Mouse (Mus musculus) lung, postnatal 0 days (tissue): ENCODE results near the gene Cyth3. TPM values are rescaled to one million over a fixed set of nuclear protein-coding genes. Genes with fewer than 3 reads are reported as not detected.

ENCODE experiments used
- ATAC-seq: fragments of 200-750 bp; cut with Nextera tagmentation; 2 replicates; pipeline ENCODE4 v1.8.0; 2017; ENCODE audit warnings: moderate library complexity
- DNase-seq: peaks from one replicate; pipeline ENCODE4 v3.0.0-alpha.2; 2016; ENCODE audit warnings: low spot score
- H3K27ac ChIP-seq: fragments of 300-500 bp; sonication (generic); 2 replicates; pipeline ENCODE4 v1.5.1; 2014; ENCODE audit warnings: antibody characterized with exemption, mild to moderate bottlenecking, low read length, mixed read lengths
- H3K27me3 ChIP-seq: fragments of 300-500 bp; sonication (generic); replicated peaks from 2 replicates; pipeline ENCODE4 v1.6.1; 2014; ENCODE audit warnings: low read length, mixed read lengths; ENCODE audit not compliant: insufficient read depth
- H3K36me3 ChIP-seq: fragments of 300-500 bp; sonication (generic); 2 replicates; pipeline ENCODE4 v1.6.1; 2014; ENCODE audit warnings: low read length, mixed read lengths; ENCODE audit not compliant: insufficient read depth
- H3K4me1 ChIP-seq: fragments of 300-500 bp; sonication (generic); 2 replicates; pipeline ENCODE4 v1.6.1; 2014; ENCODE audit warnings: antibody characterized with exemption, low read depth, low read length, mixed read lengths; ENCODE audit not compliant: insufficient read depth
- H3K4me2 ChIP-seq: fragments of 300-500 bp; sonication (generic); replicated peaks from 2 replicates; pipeline ENCODE4 v1.6.1; 2014; ENCODE audit warnings: low read depth, mild to moderate bottlenecking, low read length, moderate library complexity, mixed read lengths
- H3K4me3 ChIP-seq: fragments of 300-500 bp; sonication (generic); 2 replicates; pipeline ENCODE4 v1.5.1; 2014; ENCODE audit warnings: low read depth, low read length
- H3K9ac ChIP-seq: fragments of 300-500 bp; sonication (generic); replicated peaks from 2 replicates; pipeline ENCODE4 v1.6.1; 2014; ENCODE audit warnings: low read depth, mild to moderate bottlenecking
- H3K9me3 ChIP-seq: fragments of 300-500 bp; sonication (generic); 2 replicates; pipeline ENCODE4 v1.6.1; 2016; ENCODE audit warnings: low read length, mixed read lengths
- CTCF ChIP-seq: IDR thresholded peaks from 2 replicates; pipeline ENCODE4 v1.5.1; 2016; ENCODE audit warnings: antibody characterized with exemption, mild to moderate bottlenecking
- EP300 ChIP-seq: IDR thresholded peaks from 2 replicates; pipeline ENCODE4 v1.6.1; 2016; ENCODE audit warnings: antibody characterized with exemption, mild to moderate bottlenecking, control low read depth
- WGBS: fragments of 180-500 bp; shearing (Covaris S2); extraction: QIAGEN DNeasy Blood & Tissue Kit; methylation state at CpG from one replicate; pipeline ENCODE4 v1.1.7; 2014; 5-methylcytosine and 5-hydroxymethylcytosine counted together
- polyA plus RNA-seq: library from polyadenylated mRNA; unstranded; fragments of >200 nt; fragmentation: Nextera tagmentation; extraction: Ambion mirVana; gene quantifications from 2 replicates; pipeline ENCODE4 v1.2.1, GENCODE M21; 2015

Gene Cyth3
- polyA plus RNA-seq, 1 experiment from 2014 or later: 96.6 TPM

- DNase-seq (no peak), ATAC-seq (no peak)
- WGBS: 66% methylated on average over 3 of the region's 3 CpGs
- H3K4me2 ChIP-seq: peak overlapping the region; percentile 76
- H3K36me3 ChIP-seq: no peaks in the 10 kb centered on the region
- H3K4me3 ChIP-seq: peak overlapping the region; percentile 89
- no peaks in the 10 kb centered on the region for H3K9me3 ChIP-seq
- H3K27me3 ChIP-seq: no peaks in the 10 kb centered on the region
- H3K9ac ChIP-seq: no peak overlapping the region
- TF ChIP-seq CTCF (no peak), EP300 (no peak)
- peak overlapping the region; percentile 93; the same call in 1 of the 2 replicates for H3K27ac ChIP-seq
- H3K4me1 ChIP-seq: peaks cover 8% of the 10 kb centered on the region; the same call in 1 of the 2 replicates
These were observed 2.2 kb downstream of the Cyth3 start for GRCm38 (mm10) chr5:143624449-143624848.

- Histone ChIP-seq H3K4me1 (peaks cover 8% of the 10 kb centered on the region; the same call in 1 of the 2 replicates), H3K27me3 (no peaks in the 10 kb centered on the region), H3K4me2 (peak overlapping the region; percentile 46), H3K9me3 (no peaks in the 10 kb centered on the region), H3K36me3 (no peaks in the 10 kb centered on the region), H3K27ac (peak overlapping the region; percentile 88), H3K9ac (no peak overlapping the region), H3K4me3 (peak overlapping the region; percentile 20; the same call in 1 of the 2 replicates)
- 0 out of 2 replicates have a peak, but pooled peaks have one; percentile 3 for TF ChIP-seq CTCF
- peak; percentile 97 for TF ChIP-seq EP300
- ATAC-seq (peak; percentile 77), DNase-seq (peak; percentile 93)
- WGBS: 34% methylated on average over 12 of the region's 12 CpGs
These were observed 3.2 kb downstream of the Cyth3 start for GRCm38 (mm10) chr5:143625497-143625896.

GRCm38 (mm10) chr5:143625940-143626588 lies 3.8 kb downstream of the Cyth3 start:
- peak overlapping the region; percentile 20 for H3K4me3 ChIP-seq
- H3K9me3 ChIP-seq: no peaks in the 10 kb centered on the region
- no peak for TF ChIP-seq EP300
- TF ChIP-seq CTCF: no peak
- H3K27ac ChIP-seq: peak overlapping the region; percentile 88
- no peaks in the 10 kb centered on the region for H3K27me3 ChIP-seq
- H3K9ac ChIP-seq: peak overlapping the region; percentile 20
- H3K36me3 ChIP-seq: no peaks in the 10 kb centered on the region
- peak; percentile 6 for ATAC-seq
- H3K4me1 ChIP-seq: peaks cover 8% of the 10 kb centered on the region; the same call in 1 of the 2 replicates
- WGBS: 40% methylated on average over 11 of the region's 11 CpGs
- peak overlapping the region; percentile 46 for H3K4me2 ChIP-seq
- no peak for DNase-seq

- ATAC-seq (no peak), DNase-seq (no peak)
- WGBS: 89% methylated on average over 6 of the region's 6 CpGs
- H3K27me3 ChIP-seq: no peaks in the 10 kb centered on the region
- no peak overlapping the region for H3K9ac ChIP-seq
- no peaks in the 10 kb centered on the region for H3K9me3 ChIP-seq
- no peak overlapping the region for H3K27ac ChIP-seq
- no peak overlapping the region for H3K4me2 ChIP-seq
- TF ChIP-seq EP300: no peak
- peak; percentile 57 for TF ChIP-seq CTCF
- H3K4me1 ChIP-seq: peaks cover 17% of the 10 kb centered on the region
- H3K4me3 ChIP-seq: no peak overlapping the region
- H3K36me3 ChIP-seq: no peaks in the 10 kb centered on the region
These were observed 5.3 kb downstream of the Cyth3 start for GRCm38 (mm10) chr5:143627507-143627906.

GRCm38 (mm10) chr5:143627926-143628325 lies 5.7 kb downstream of the Cyth3 start:
- TF ChIP-seq EP300 (peak; percentile 82), CTCF (no peak)
- Histone ChIP-seq H3K36me3 (no peaks in the 10 kb centered on the region), H3K9me3 (no peaks in the 10 kb centered on the region), H3K4me1 (peaks cover 20% of the 10 kb centered on the region), H3K9ac (no peak overlapping the region), H3K4me3 (no peak overlapping the region), H3K27ac (no peak overlapping the region), H3K4me2 (no peak overlapping the region), H3K27me3 (no peaks in the 10 kb centered on the region)
- peak; percentile 54 for DNase-seq
- peak; percentile 5; the same call in 1 of the 2 replicates for ATAC-seq
- WGBS: 72% methylated on average over 1 of the region's 1 CpGs

- no peak for ATAC-seq
- no peak for DNase-seq
- peaks cover 28% of the 10 kb centered on the region for H3K4me1 ChIP-seq
- WGBS: 91% methylated on average over 8 of the region's 8 CpGs
- H3K9me3 ChIP-seq: no peaks in the 10 kb centered on the region
- no peak overlapping the region for H3K4me3 ChIP-seq
- no peaks in the 10 kb centered on the region for H3K27me3 ChIP-seq
- H3K27ac ChIP-seq: no peak overlapping the region
- TF ChIP-seq EP300 (no peak), CTCF (no peak)
- no peak overlapping the region for H3K9ac ChIP-seq
- no peak overlapping the region for H3K4me2 ChIP-seq
- H3K36me3 ChIP-seq: no peaks in the 10 kb centered on the region
These were observed 7.4 kb downstream of the Cyth3 start for GRCm38 (mm10) chr5:143629686-143630085.
